Mouse (Mus musculus) left cerebral cortex, postnatal 14 days (tissue): ENCODE data around the gene Zfp580. TPM values are rescaled to one million over a fixed set of nuclear protein-coding genes. Genes with fewer than 3 reads are reported as not detected.
"Not testable (repeated sequence)": the region's sequence is repeated elsewhere in the genome, so short reads cannot be mapped to it uniquely, and the experiment has no call there.

Source experiments
- DNase-seq, 2 experiments: peaks; one replicate each; pipeline ENCODE4 v3.0.0; 2021 to 2022; ENCODE audit warnings: low spot score in 2 of 2, mixed read lengths in 1 of 2
- intact Hi-C: fragments of 180-260 bp; cut with DNase I; formaldehyde crosslinking; loops from one replicate; pipeline ENCODE4 v1.15.1; 2025
- long read RNA-seq, 2 experiments: library from polyadenylated mRNA; stranded (forward); transcript quantifications; one replicate each; pipeline ENCODE4 v2.0.0; 2021
- total RNA-seq, 2 experiments: library from RNA; stranded (reverse); gene quantifications; 2 replicates each; pipeline ENCODE4 v1.2.3; 2021

Zfp580 gene
- total RNA-seq: 10 to 100 TPM; 56.1 to 62.8 TPM
- long read RNA-seq, experiment 1, transcript Zfp580-201 (2 exons, 1,096 nt): major isoform, 50 of 57 reads
- long read RNA-seq, experiment 1, partial matches to known transcripts: 5 of 57 reads
- long read RNA-seq, experiment 1, other reads (novel, unspliced or antisense): 2 of 57 reads
- long read RNA-seq, experiment 2, transcript Zfp580-201 (2 exons, 1,096 nt): major isoform, 44 of 48 reads
- long read RNA-seq, experiment 2, partial matches to known transcripts: 0 of 48 reads
- long read RNA-seq, experiment 2, other reads (novel, unspliced or antisense): 4 of 48 reads

GRCm38 (mm10) chr7:5051193-5052192 lies at the start of gene Zfp580:
TSS of gene Zfp580 (plus strand) at chr7:5051538.
- intact Hi-C loops: no loop called here
- peak; percentile 78 to 82 for DNase-seq

GRCm38 (mm10) chr7:5002876-5003275 lies 48.5 kb upstream of the Zfp580 start:
- DNase-seq, intact Hi-C loops: not testable (repeated sequence)

- DNase-seq: no peak
- intact Hi-C loops: no loop called here
Observed at GRCm38 (mm10) chr7:5008229-5008628, 43.1 kb upstream of the Zfp580 start.

GRCm38 (mm10) chr7:5012681-5013513 lies 38.4 kb upstream of the Zfp580 start:
- intact Hi-C loops: no loop called here
- no peak for DNase-seq

- intact Hi-C loops: loop anchor here (5.0 kb wide), 1 partner anchor 43 kb away; no protein-coding TSS in a partner anchor
- peak; percentile 97 to 98 for DNase-seq
Observed at GRCm38 (mm10) chr7:5014251-5015117, 36.9 kb upstream of the Zfp580 start, which contains the start of the genes Zfp524 and Fiz1. TSS of gene Zfp524 (plus strand) at chr7:5014415. TSS of gene Fiz1 (minus strand) at chr7:5014697.

GRCm38 (mm10) chr7:5015118-5016001 lies 36.0 kb upstream of the Zfp580 start, which contains the start of gene Gm44973:
TSS of gene Gm44973 (plus strand) at chr7:5015496.
- intact Hi-C loops: loop anchor here (5.0 kb wide), 1 partner anchor 42 kb away; no protein-coding TSS in a partner anchor
- peak; percentile 90 to 96 for DNase-seq

DNA sequence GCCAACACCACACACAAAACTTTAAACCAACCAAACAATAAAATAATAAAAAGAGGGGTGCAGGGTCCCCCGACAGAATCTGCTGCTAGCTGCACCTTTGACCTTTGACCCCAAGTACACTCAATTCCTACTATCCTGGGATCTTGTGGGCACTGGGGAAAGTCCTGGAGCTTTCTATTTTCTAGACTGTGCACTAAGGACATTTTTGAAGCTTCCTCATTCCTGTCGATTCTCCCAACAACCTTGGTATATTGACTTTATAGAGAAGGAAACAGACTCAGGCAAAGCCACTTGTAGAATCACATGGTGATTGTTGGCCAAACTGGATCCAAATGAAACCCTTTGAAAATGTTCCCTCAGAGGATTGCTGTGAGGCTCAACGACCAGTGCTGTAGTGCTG lies 35.3 kb upstream of the Zfp580 start:
- DNase-seq: no peak
- intact Hi-C loops: loop anchor here (5.0 kb wide), 1 partner anchor 41 kb away; no protein-coding TSS in a partner anchor

DNA sequence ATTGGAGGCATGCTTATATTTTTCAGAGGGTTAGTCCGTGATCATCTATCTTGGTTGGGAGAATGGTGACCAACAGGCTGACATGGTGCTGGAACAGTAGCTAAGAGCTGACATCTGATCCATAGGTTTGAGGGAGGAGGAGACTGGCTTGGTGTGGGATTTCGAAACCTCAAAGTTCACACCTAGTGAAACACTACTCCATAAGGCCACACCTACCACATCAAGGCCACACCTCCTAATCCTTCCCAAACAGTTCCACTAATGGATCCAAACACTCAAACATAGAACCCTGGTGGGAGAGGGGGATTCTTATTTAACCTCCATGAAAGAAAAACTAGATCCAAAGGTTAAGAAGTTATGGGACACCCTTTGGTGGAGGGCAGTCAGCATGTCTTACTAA lies 34.4 kb upstream of the Zfp580 start:
- intact Hi-C loops: loop anchor here (5.0 kb wide), 1 partner anchor 40 kb away; no protein-coding TSS in a partner anchor
- DNase-seq: no peak

DNA sequence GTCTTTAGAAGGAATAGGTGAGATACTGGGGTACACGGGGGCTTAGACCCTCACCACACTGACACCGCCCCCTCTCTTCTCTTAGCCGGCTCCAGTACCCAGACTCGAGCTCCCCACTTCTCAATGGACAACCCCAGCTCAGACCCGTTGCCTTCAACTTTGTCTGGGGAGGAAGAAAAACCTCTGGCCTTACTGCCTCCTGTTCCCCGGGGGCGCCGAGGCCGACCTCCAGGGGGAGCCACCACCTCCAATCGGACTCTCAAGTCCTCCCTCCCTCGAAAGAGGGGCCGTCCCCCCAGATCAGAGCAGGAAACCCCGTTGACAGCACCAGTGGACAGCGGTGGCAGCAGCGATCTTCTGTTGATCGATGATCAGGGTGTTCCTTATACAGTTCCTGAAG lies 34.0 kb upstream of the Zfp580 start:
- intact Hi-C loops: loop anchor here (5.0 kb wide), 1 partner anchor 40 kb away; no protein-coding TSS in a partner anchor
- no peak for DNase-seq

DNA sequence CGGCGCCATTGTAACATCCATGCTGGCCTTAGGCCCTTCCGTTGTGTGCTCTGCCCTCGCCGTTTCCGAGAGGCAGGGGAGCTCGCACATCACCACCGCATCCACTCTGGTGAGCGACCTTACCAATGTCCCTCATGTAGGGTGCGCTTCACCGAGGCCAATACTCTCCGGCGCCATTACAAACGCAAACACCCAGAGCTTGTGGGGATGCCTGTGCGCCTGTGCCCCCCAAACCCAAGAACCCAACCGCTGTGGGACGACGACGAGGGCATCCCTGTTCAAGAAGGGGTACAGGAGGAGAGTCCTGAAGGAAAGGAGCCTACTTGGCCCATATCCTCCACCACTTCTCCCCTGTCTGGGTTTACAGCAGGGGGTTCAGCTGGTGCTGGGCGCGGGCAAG lies 33.4 kb upstream of the Zfp580 start:
- no peak for DNase-seq
- intact Hi-C loops: loop anchor here (5.0 kb wide), 1 partner anchor 39 kb away; no protein-coding TSS in a partner anchor

DNA sequence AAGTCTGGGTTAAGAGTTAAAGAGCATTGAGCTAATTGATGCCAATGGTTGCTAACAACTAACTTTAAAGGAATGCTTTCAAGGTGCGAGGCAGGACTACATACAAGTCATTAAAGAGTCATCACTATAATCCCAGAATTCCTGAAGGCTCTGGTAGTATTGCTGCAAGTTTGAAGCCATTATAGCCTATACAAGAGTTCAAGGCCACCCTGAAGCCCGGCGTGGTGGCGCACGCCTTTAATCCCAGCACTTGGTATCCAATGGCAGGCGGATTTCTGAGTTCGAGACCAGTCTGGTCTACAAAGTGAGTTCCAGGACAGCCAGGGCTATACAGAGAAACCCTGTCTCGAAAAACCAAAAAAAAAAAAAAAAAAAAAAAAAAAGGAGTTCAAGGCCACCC lies 31.8 kb upstream of the Zfp580 start:
- intact Hi-C loops: loop anchor here (5.0 kb wide), 1 partner anchor 38 kb away; no protein-coding TSS in a partner anchor

DNA sequence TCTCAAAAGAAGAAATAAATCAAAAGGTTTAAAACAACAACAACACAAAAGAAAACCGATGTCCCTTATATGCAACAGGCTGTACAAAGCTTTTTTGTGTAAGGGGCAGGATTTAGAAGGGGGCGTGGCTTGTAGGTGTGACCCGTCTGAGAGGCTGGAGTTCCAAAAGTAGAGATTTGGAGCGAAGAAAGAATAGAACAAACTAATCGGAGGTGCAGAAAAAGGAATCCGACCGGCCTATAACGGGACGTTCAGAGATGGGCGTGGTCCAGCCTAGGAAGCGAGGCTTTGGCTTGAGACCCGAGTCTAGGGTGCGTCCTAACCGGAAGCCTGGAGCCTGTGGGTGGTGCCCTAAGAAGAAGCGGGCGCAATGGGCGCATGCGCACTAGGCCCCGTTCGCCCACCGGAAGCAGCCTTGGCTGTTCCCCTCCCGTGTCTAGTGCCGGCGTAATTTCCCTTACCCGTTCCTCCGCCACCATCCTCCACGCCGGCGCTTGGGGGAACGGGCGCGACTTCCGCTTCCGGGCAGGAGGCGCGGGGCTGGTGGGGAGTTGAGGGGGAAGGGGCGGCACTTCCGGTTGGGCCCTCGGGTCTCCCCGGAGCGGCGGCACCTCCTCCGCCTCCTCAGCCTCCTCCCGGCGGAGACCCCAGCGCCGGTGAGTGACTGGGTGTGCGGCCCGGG lies 31.2 kb upstream of the Zfp580 start, which contains the start of the genes Zfp865 and Ccdc106:
Gene Zfp865 (plus strand): TSS at position 377 of the 682 bp plus-strand sequence.
Gene Ccdc106 (plus strand): TSS at position 554 of the 682 bp plus-strand sequence.
- intact Hi-C loops: loop anchor here (5.0 kb wide), 1 partner anchor 37 kb away; no protein-coding TSS in a partner anchor
- peak; percentile 99 to 100 for DNase-seq

More for the DNA sequence above, 31.8 kb upstream of the Zfp580 start:
- not testable (repeated sequence) for DNase-seq

DNA sequence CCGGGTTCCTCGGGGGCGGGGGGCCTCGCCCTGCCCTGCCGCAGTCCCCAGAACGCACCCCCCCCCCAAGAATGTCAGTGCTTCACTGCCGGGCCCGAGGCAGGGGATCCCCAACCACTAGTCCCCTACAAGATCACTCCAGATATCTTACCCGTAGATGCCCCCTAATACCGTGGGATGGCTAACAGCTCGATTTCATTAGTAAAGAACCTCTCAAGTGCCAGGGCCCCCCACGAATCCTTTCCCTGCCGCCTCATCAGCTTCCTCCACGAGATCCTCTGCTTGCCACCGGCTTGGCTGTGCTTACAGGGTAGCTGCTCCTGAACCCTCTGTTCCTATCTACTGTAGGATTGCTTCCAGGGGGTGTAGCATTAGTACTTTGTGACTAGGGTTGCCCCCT lies 30.7 kb upstream of the Zfp580 start:
- intact Hi-C loops: no loop called here
- DNase-seq: no peak

DNA sequence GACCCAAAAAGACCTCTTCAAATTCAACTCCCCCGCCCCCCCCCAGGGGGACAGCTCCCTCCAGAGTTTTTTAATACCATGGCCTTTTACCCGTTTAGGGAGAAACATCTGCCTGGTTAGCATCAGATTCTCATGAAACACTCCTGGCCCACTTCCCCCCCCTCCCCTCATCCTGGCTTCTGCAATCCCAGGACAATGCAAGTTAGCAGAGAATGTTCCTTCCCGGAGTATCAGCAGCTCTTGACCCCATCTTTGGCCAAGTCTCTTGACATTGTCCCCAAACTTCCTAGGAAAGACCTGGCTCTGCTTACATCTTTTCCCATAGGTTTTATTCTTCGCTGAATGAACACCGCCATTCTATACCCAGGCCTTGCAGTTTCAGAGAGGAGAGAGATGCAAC lies 30.1 kb upstream of the Zfp580 start:
- DNase-seq: no peak
- intact Hi-C loops: no loop called here

DNA sequence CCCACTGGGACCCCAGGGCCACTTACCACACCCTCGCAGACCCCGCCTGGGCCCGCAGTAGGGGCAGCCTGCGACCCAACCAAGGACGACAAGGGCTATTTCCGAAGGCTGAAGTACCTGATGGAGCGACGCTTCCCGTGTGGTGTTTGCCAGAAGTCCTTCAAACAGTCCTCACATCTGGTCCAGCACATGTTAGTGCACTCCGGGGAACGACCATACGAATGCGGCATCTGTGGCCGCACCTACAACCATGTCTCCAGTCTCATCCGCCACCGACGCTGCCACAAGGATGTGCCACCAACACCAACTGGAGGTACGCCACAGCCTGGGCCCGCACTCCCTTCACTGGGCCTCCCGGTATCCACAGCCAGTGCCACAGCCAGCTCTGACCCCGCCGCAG lies 21.8 kb upstream of the Zfp580 start:
- intact Hi-C loops: no loop called here
- no peak for DNase-seq

GRCm38 (mm10) chr7:5029946-5030345 lies 21.4 kb upstream of the Zfp580 start:
- intact Hi-C loops: no loop called here

More at GRCm38 (mm10) chr7:5029946-5030345, 21.4 kb upstream of the Zfp580 start:
- DNase-seq: no peak
